Mouse (Mus musculus) forebrain, embryonic 11.5 days (tissue): ENCODE data around the gene Adat1. TPM values are rescaled to one million over a fixed set of nuclear protein-coding genes. Genes with fewer than 3 reads are reported as not detected.

Experiments
- ATAC-seq: fragments of 200-750 bp; cut with Nextera tagmentation; replicated peaks from 2 replicates; pipeline ENCODE4 v1.8.0; 2017; ENCODE audit warnings: moderate TSS enrichment; ENCODE audit not compliant: low FRiP score
- DNase-seq: peaks from one replicate; pipeline ENCODE4 v3.0.0-alpha.2; 2017; ENCODE audit warnings: low spot score
- H3K27ac ChIP-seq: fragments of 300-500 bp; sonication (generic); 2 replicates; pipeline ENCODE4 v1.5.1; 2014; ENCODE audit warnings: low read depth, low read length
- H3K27me3 ChIP-seq: fragments of 300-500 bp; sonication (generic); 2 replicates; pipeline ENCODE4 v1.6.1; 2014; ENCODE audit warnings: mild to moderate bottlenecking, low read length, mixed read lengths; ENCODE audit not compliant: control insufficient read depth, insufficient read depth
- H3K36me3 ChIP-seq: fragments of 300-500 bp; sonication (generic); 2 replicates; pipeline ENCODE4 v1.6.1; 2014; ENCODE audit warnings: mild to moderate bottlenecking, low read length, moderate library complexity, mixed read lengths; ENCODE audit not compliant: control insufficient read depth, insufficient read depth
- H3K4me1 ChIP-seq: fragments of 300-500 bp; sonication (generic); replicated peaks from 2 replicates; pipeline ENCODE4 v1.6.1; 2014; ENCODE audit warnings: low read length, mixed read lengths; ENCODE audit not compliant: control insufficient read depth, insufficient read depth
- H3K4me2 ChIP-seq: fragments of 300-500 bp; sonication (generic); 2 replicates; pipeline ENCODE4 v1.6.1; 2014; ENCODE audit warnings: low read depth, mild to moderate bottlenecking, low read length, moderate library complexity, mixed read lengths; ENCODE audit not compliant: severe bottlenecking
- H3K4me3 ChIP-seq: fragments of 300-500 bp; sonication (generic); 2 replicates; pipeline ENCODE4 v1.5.1; 2014; ENCODE audit warnings: low read depth, low read length
- H3K9ac ChIP-seq: fragments of 300-500 bp; sonication (generic); 2 replicates; pipeline ENCODE4 v1.6.1; 2014; ENCODE audit warnings: low read length
- H3K9me3 ChIP-seq: fragments of 300-500 bp; sonication (generic); 2 replicates; pipeline ENCODE4 v1.6.1; 2016; ENCODE audit warnings: low read length, mixed read lengths; ENCODE audit not compliant: control insufficient read depth
- WGBS: fragments of 180-500 bp; shearing (Covaris S2); extraction: QIAGEN DNeasy Blood & Tissue Kit; methylation state at CpG from one replicate; pipeline ENCODE4 v1.1.7; 2014; 5-methylcytosine and 5-hydroxymethylcytosine counted together
- polyA plus RNA-seq: library from polyadenylated mRNA; unstranded; fragments of >200 nt; fragmentation: Nextera tagmentation; extraction: Ambion mirVana; gene quantifications from 2 replicates; pipeline ENCODE4 v1.2.1, GENCODE M21; 2014

Gene Adat1
- polyA plus RNA-seq, 1 experiment from 2014 or later = 16.4 TPM

GRCm38 (mm10) chr8:111964849-111965561, 27.1 kb downstream of the Adat1 start:
- no peaks in the 10 kb centered on the region for H3K4me1 ChIP-seq
- no peaks in the 10 kb centered on the region for H3K27me3 ChIP-seq
- no peak overlapping the region for H3K4me2 ChIP-seq
- H3K27ac ChIP-seq = no peak overlapping the region
- H3K4me3 ChIP-seq = no peak overlapping the region
- DNase-seq = no peak
- 82% methylated on average over 7 of the region's 7 CpGs for WGBS
- no peaks in the 10 kb centered on the region for H3K9me3 ChIP-seq
- ATAC-seq = no peak
- no peak overlapping the region for H3K9ac ChIP-seq
- no peaks in the 10 kb centered on the region; the same call in 1 of the 2 replicates for H3K36me3 ChIP-seq

GRCm38 (mm10) chr8:111964351-111964750, 27.8 kb downstream of the Adat1 start:
- no peak overlapping the region for H3K4me2 ChIP-seq

GRCm38 (mm10) chr8:111963546-111963945, 28.6 kb downstream of the Adat1 start:
- Histone ChIP-seq H3K4me3 (no peak overlapping the region), H3K9me3 (no peaks in the 10 kb centered on the region), H3K9ac (no peak overlapping the region), H3K36me3 (no peaks in the 10 kb centered on the region; the same call in none of the 2 replicates), H3K4me1 (no peaks in the 10 kb centered on the region), H3K27ac (no peak overlapping the region), H3K27me3 (no peaks in the 10 kb centered on the region), H3K4me2 (no peak overlapping the region)
- ATAC-seq = no peak
- 85% methylated on average over 4 of the region's 4 CpGs for WGBS
- DNase-seq = no peak

More at GRCm38 (mm10) chr8:111964351-111964750, 27.8 kb downstream of the Adat1 start:
- WGBS = 73% methylated on average over 5 of the region's 5 CpGs
- Histone ChIP-seq H3K36me3 (no peaks in the 10 kb centered on the region; the same call in none of the 2 replicates), H3K4me3 (no peak overlapping the region), H3K27me3 (no peaks in the 10 kb centered on the region), H3K27ac (no peak overlapping the region), H3K9ac (no peak overlapping the region), H3K4me1 (no peaks in the 10 kb centered on the region), H3K9me3 (no peaks in the 10 kb centered on the region)
- DNase-seq (no peak), ATAC-seq (no peak)

GRCm38 (mm10) chr8:111963091-111963490, 29.0 kb downstream of the Adat1 start:
- no peak for DNase-seq

GRCm38 (mm10) chr8:111962589-111962988, 29.5 kb downstream of the Adat1 start:
- WGBS = 85% methylated on average over 1 of the region's 1 CpGs
- Histone ChIP-seq H3K9ac (no peak overlapping the region), H3K4me2 (no peak overlapping the region), H3K27ac (no peak overlapping the region), H3K9me3 (no peaks in the 10 kb centered on the region), H3K4me3 (no peak overlapping the region), H3K27me3 (no peaks in the 10 kb centered on the region), H3K36me3 (no peaks in the 10 kb centered on the region; the same call in none of the 2 replicates), H3K4me1 (no peaks in the 10 kb centered on the region)
- ATAC-seq (no peak), DNase-seq (no peak)

More at GRCm38 (mm10) chr8:111963091-111963490, 29.0 kb downstream of the Adat1 start:
- no peak for ATAC-seq
- Histone ChIP-seq H3K4me2 (no peak overlapping the region), H3K36me3 (no peaks in the 10 kb centered on the region; the same call in none of the 2 replicates), H3K4me3 (no peak overlapping the region), H3K27ac (no peak overlapping the region), H3K9me3 (no peaks in the 10 kb centered on the region), H3K27me3 (no peaks in the 10 kb centered on the region), H3K9ac (no peak overlapping the region), H3K4me1 (no peaks in the 10 kb centered on the region)
- 73% methylated on average over 10 of the region's 10 CpGs for WGBS

- ATAC-seq = no peak
- no peaks in the 10 kb centered on the region for H3K27me3 ChIP-seq
- H3K9ac ChIP-seq = no peak overlapping the region
- H3K36me3 ChIP-seq = peaks cover 5% of the 10 kb centered on the region; the same call in 1 of the 2 replicates
- H3K27ac ChIP-seq = no peak overlapping the region
- H3K9me3 ChIP-seq = no peaks in the 10 kb centered on the region
- 69% methylated on average over 3 of the region's 3 CpGs for WGBS
- H3K4me2 ChIP-seq = no peak overlapping the region
- no peak overlapping the region for H3K4me3 ChIP-seq
- no peak for DNase-seq
- H3K4me1 ChIP-seq = no peaks in the 10 kb centered on the region
These were observed 30.8 kb downstream of the Adat1 start for GRCm38 (mm10) chr8:111961330-111961729.

- H3K27me3 ChIP-seq = no peaks in the 10 kb centered on the region
- H3K4me1 ChIP-seq = no peaks in the 10 kb centered on the region
- no peaks in the 10 kb centered on the region for H3K9me3 ChIP-seq
- ATAC-seq (0 out of 2 replicates have a peak, but pooled peaks have one; percentile 7), DNase-seq (no peak)
- no peak overlapping the region for H3K9ac ChIP-seq
- H3K4me3 ChIP-seq = no peak overlapping the region
- H3K36me3 ChIP-seq = peaks cover 5% of the 10 kb centered on the region; the same call in 1 of the 2 replicates
- H3K27ac ChIP-seq = no peak overlapping the region
- 73% methylated on average over 15 of the region's 15 CpGs for WGBS
- H3K4me2 ChIP-seq = no peak overlapping the region
These were observed 31.3 kb downstream of the Adat1 start for GRCm38 (mm10) chr8:111960591-111961321.

GRCm38 (mm10) chr8:111957231-111957630, 34.9 kb downstream of the Adat1 start:
- ATAC-seq (no peak), DNase-seq (no peak)
- Histone ChIP-seq H3K4me2 (no peak overlapping the region), H3K4me1 (no peaks in the 10 kb centered on the region), H3K9ac (no peak overlapping the region), H3K9me3 (no peaks in the 10 kb centered on the region), H3K36me3 (peaks cover 8% of the 10 kb centered on the region; the same call in 1 of the 2 replicates), H3K4me3 (no peak overlapping the region), H3K27me3 (no peaks in the 10 kb centered on the region), H3K27ac (no peak overlapping the region)
- 93% methylated on average over 2 of the region's 2 CpGs for WGBS
